Mouse (Mus musculus) spleen, adult 2 months (tissue): ENCODE results near the gene Rpl4.

Experiments
- CTCF ChIP-seq: fragments of 200-500 bp; IDR thresholded peaks from 2 replicates; pipeline ENCODE4 v1.5.1; 2011; ENCODE audit warnings: mild to moderate bottlenecking, inconsistent platforms; ENCODE audit not compliant: insufficient read depth, insufficient read length, insufficient replicate concordance; ENCODE audit errors: extremely low read depth
- POLR2A ChIP-seq: fragments of 200-500 bp; IDR thresholded peaks from 2 replicates; pipeline ENCODE4 v1.6.1; 2011; ENCODE audit warnings: low read depth, low read length, inconsistent platforms

- TF ChIP-seq CTCF (no peak), POLR2A (no peak)
These were observed 34.4 kb downstream of the Rpl4 start for GRCm38 (mm10) chr9:64207509-64208084.
